Mouse (Mus musculus): ENCODE results near the gene Pde6h.

DNA sequence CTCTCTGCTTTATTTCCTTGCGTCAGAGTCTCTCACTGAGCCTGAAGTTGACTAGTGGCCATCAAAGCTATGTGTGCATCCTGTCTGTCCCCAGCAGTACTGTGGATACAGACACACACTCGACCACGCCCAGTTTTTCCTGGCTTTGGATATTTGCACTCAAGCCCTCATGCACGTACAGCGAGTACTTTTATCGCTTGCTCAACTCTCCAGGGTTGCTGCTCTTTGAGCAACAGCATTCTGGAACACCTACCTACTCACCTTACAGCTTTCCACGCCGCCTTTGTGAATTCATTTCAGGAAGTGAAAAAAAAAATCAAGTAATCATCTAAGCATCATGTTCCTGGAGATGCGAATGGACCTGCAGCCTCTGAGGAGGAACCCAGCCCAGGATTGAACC lies 29.3 kb downstream of the Pde6h start:
- TF ChIP-seq CTCF (IDR thresholded peaks at IDR 0.05; ENCODE audit: low read depth, low read length): no peak
- no peak for TF ChIP-seq TAL1 (conservative IDR thresholded peaks at IDR 0.05; ENCODE audit: low read depth, low read length)
- TF ChIP-seq GATA1 (IDR thresholded peaks at IDR 0.05; ENCODE audit: borderline replicate concordance, low read length): no peak

All from G1E (cell line).